Mouse (Mus musculus) megakaryocyte progenitor cell, adult 5-6 weeks (primary cell): ENCODE results near the gene Ano6. TPM values are rescaled to one million over a fixed set of nuclear protein-coding genes. Genes with fewer than 3 reads are reported as not detected.
A peak's percentile ranks its signal among the peaks of the same experiment; 100 is the strongest.

Experiments
- ATAC-seq: replicated peaks from 2 replicates; pipeline ENCODE4 v1.8.0; 2016; ENCODE audit warnings: mild to moderate bottlenecking, moderate TSS enrichment, inconsistent platforms; ENCODE audit not compliant: poor library complexity
- total RNA-seq, 2 experiments: library from RNA; stranded (forward) in 1 of 2; stranded (reverse) in 1 of 2; fragments of 157-497, 149-512 nt in 1 of 2; fragments of 200-1000 nt in 1 of 2; gene quantifications; 2 replicates each; pipeline versions ENCODE4 v1.2.3 to v1.2.4; 2015 to 2017

Ano6 gene
- total RNA-seq, 2 experiments from 2014 or later = 22.7 to 23.0 TPM

DNA sequence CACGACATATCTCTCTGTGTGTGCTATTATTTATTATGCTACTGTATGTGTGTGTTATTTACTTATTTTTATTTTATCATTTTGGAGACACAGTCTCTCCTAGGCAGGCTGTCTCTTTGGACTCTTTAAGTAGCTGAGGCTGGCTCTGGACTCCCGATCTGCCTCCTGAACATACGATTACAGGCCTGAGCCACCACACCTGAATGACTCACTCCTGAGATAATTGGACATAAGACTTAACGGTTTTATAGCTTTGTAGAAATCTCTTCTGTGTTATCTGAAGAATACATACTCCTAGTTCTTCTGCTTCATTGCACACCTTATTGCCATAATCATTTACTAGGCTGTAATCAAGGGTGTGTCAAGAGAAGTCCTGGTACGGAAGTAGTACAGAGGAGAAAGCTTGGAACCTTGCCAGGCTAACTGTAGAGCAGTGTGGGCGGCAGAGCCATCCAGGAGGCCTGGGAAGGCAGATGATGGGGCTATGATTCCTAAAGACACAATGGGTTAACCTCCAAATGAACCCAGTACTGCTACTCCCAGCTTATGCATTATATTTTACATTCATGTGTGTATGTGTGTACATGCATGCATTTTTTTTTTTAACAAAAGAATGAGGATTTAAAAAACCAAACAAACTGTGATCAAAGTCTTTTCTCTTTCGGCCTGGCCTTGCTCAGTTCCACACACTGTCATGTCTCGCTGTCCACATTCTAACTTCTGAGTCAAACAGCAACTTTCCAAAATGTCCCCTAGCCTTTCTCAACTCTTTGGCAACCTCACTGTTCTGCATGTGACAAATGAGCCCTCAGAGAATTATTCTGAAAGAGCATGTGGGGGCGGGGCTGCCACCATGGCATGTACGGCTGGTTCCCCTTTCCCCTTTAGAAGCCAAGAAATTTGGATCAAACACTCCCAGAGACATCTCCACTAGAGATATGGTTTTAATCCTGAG is 4.2 kb downstream of the Ano6 start:
- ATAC-seq = peak; percentile 35

DNA sequence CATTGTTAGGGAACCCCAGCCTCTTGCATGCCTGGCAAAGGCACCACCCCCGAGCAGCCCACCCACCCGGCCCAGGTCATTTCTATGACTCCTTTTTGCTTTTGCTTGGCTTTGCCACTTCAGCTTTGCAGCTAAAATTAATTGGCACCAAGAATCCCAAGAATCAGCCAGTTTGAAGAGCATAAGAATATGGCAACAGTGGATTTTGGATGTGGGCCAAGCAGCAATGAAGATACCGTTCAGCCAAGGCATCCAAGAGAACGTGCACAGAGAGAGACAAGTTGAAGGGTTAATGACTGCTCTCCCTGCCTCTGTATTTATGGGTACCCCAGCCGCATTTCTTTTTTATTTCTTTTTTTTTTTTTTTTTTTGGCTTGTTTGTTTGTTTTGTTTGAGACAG is 5.4 kb downstream of the Ano6 start:
- no peak for ATAC-seq

DNA sequence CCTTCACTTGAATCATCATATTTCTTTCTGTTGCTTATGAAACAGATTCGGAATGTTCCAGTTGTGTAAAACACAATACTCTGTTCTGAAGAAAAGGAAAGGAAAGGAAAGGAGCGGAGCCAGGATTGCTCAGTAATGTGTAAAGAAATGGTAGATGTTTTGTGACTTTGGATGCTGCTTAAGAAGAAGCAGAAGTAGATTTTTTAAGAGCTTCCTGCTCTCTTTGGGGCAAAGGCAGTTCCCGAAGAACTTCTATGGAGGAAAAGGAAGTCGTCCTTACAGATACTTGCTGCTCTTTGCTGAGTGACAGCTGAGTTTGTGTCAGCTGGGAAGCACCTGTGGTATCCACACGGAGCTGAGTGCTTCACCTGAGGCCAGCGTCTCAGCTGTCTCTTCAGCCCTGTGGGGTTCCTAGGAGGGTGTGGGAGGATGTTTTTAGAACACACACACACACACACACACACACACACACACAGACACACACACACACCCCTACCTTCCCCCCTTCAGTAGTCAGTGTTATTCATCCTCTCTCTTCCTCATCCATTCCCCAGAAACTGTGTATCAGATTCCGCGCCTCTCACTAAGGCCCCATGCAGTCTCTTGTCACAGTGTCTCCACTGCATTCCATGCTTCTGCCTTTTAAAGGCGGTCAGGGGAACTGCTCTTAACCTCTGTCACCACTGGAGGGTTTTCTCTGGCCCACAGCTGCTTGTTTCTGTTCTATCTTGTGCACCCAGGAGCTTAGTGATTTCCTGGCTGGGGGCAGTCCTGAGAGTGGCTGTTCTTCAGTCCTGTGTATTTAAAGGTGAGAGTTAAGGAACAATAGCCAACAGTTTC is 6.7 kb downstream of the Ano6 start:
- peak; percentile 61 for ATAC-seq

DNA sequence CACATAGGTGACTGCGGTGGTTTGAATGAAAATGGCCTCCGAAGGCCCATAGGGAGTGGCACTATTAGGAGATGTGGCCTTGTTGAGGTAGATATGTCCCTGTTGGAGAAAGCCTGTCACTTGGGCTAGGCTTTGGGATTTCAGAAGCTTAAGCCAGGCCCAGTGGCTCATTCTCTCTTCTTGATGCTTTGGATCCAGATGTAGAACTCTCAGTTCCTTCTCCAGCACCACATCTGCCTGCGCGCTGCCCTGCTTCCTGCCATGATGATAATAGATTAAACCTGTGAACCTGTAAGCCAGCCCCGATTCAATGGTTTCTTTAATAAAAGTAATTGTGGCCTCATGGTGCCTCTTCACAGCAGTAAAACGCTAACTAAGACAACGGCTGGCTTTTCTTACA is 7.6 kb downstream of the Ano6 start:
- no peak for ATAC-seq

DNA sequence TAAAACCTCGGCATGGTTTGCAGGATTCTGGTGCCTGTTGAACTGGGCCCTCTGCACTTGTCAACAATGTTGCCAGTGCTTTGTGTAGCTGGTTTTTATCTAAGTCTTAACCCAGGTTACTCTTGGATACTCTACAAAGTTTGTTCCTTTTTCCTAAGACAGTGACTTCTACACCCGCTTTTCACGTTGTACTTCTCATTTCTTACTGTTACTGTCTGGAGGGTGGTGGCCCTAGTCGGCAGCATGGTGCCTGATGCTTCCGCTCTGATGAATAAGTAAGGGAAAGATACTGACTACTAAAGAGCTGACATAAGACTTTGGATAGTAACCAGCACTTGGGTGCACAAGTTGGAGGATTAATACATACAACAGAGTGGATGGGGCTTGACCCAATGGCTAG is 9.0 kb downstream of the Ano6 start:
- ATAC-seq = no peak

DNA sequence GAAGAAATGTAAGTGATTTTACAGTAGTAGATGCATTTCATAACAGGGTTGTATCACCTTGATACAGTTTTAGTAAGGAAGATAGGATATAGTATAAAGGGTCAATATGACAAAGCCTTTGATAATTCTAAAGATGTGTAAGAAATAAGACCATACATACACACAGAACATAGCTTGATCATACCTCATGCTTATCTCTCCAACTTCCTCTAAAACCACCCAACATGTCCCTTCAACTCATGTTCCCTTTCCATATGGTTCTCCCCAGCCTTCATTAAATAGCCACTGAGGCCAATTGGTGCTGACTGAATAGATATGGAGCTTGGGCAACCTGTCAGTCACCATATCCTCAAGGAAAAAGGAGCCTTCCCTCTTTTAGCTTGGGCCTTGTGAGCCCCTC is 9.4 kb downstream of the Ano6 start:
- ATAC-seq = no peak

DNA sequence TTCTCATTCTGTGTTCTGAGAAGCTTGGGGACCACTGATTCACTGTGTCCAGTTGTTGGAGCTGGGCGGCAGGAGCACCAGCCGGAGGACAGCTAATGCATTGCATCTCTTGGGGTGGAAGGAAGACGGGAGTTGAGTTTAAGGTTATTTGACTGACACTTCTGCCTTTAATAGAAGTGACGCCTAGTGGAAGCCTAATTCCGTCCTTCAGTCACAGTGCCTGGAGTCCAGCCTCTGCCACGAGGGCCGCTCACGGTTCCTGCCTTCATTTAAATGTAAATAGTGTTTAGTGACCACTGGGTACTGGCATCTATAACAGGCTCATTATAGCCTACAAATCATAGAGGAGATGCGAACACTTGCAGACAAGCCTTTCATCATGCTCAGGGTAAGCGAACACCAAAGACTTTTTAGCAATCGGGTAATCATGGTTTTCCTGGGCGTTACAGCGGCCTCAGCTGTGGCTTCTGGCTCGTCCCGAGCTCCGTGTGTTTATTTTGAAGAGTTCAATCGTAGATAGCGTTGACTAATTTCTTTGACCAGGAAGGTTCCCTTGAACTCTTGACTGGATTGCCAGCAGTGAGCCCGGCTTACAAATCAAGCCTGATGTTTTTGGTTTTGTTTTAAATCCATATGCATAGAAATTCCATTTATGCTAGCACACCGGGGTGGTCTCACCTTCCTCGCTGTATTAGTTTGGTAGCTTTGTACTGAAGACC is 10.8 kb downstream of the Ano6 start:
- no peak for ATAC-seq

DNA sequence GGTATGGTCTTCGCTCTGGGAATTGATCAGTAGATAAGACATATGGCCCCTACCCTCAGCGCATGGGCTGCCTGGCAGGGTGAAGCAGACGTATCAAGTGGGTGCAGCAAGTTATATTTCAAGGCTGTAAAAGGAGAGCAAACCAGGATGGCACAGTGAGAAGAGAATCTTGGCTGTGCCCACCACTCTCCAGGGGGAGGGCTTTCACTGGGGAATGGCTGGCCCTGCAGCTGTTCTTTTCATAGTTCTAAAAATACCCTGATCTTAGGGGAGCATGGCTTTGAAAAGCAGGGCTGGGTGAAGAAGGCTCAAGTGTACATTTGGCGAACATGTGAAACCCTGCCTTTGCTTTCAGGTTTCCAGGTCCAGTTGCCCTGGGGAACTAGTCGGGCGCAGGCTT is 11.5 kb downstream of the Ano6 start:
- no peak for ATAC-seq

DNA sequence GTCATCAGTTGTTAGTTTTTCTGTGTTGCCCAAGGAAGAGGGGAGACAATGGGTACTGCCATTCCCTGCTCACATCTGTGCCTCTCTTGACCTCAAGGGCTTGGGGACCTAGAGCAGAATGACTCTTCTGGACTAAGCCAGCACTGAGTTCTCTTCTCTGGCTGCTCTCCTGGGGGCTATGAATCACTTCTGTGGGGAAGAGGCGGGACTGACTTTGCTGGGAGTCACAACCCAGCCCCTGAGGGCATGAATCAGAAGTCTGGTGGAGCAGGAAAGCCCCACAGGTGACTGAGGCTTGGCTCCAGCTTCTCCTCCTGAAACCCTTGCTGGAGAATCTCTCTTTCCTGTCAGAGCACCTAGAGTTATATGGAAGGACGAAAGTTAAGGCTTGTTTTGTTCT is 12.1 kb downstream of the Ano6 start:
- ATAC-seq = no peak

DNA sequence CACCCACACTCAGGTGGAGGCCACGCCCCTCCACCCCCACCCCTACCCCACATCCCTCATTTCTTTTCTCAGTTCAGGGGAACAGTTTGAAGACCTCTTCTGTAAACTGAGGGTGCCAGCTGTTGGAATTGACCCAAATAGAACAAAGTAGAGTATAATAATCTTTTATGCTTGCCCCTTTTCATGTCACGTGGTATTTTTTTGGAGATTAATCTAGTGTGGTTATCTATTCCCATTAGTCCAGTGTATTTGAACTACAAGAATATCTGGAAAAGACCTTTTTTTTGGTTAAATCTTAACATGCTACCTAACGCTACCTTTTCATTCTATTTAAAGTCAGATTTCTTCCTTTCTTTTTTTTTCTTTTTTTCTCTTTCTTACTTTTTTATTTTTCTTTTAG is 12.8 kb downstream of the Ano6 start:
- ATAC-seq = no peak

DNA sequence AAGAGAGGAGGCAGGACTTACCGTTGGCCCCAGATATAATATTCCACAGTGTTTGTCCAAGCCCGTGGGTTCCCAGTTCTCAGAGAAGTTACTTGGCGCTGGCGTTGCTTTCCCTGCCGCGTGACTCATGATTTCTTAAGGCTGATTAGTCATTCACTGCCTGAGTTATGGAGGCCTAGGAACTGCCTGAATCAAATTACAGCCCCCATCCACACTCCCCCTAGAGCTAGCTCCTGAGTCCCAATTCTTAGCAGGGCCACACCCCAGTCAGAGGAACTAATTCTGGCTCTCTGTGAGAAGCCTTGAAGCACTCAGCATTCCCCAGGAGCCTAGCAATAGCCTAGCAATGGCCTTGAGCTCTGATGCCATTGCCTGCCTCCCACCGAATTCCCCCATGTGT is 13.6 kb downstream of the Ano6 start:
- ATAC-seq = peak; percentile 42

DNA sequence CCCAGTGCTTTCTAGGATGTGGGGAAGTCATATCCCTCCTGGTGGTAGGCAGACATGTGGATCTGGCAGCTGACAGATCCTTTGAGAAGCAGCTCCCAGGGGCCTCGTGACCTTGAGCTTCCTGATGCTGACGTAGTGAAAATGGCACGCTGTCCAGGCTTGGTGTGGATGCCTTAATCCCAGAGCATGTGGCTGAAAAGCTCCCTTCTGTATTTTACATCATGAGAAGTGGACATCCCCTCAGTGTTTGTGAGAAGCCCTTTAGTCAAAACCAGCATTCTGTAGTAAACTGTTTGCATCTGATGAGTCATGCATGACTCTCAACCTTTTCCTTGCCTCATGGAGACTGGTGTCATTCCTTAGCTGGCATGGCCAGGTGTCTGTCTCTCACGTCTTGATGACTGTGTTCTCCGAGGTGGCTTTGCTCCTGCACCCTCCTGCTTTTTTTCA is 14.4 kb downstream of the Ano6 start:
- no peak for ATAC-seq

DNA sequence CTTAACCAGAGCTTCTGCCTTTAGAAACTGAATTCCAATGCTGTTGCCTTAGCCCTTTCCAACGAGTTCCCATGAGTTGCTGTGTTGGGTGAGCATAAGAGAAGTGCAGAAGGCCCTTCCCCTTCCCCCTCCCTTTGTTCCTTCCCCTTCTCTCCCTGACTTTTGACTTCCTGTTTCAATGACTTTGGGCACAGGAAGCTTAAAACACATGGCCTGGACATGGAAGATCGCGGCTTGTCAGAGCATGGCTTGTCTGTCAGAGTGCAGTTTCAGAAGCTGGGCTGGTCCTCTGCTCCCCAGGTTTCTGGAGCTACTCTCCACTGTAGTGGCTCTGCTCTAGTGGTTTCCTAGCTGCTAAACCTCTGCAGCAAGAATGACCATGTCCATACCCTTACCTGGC is 17.3 kb downstream of the Ano6 start:
- peak; percentile 88 for ATAC-seq

DNA sequence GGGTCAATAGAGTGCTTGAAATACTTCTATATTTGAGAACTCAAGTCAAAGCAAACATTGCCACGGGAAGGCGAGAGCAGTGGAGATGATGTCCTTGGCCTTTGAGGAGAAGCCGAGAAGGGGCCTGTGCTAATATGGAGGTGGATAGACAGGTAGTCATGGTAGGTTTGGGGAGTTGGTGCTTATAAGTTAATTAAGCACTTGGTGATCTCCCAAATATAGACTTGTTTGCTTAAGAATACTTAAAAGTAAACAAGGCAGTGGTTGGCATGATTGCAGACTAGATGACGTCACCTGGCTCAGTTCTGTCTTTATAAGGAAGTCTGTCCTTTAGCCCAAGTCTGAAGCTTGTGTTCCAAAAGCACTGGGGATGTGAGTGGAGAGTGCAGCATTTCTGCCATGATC is 19.7 kb downstream of the Ano6 start:
- ATAC-seq = no peak

DNA sequence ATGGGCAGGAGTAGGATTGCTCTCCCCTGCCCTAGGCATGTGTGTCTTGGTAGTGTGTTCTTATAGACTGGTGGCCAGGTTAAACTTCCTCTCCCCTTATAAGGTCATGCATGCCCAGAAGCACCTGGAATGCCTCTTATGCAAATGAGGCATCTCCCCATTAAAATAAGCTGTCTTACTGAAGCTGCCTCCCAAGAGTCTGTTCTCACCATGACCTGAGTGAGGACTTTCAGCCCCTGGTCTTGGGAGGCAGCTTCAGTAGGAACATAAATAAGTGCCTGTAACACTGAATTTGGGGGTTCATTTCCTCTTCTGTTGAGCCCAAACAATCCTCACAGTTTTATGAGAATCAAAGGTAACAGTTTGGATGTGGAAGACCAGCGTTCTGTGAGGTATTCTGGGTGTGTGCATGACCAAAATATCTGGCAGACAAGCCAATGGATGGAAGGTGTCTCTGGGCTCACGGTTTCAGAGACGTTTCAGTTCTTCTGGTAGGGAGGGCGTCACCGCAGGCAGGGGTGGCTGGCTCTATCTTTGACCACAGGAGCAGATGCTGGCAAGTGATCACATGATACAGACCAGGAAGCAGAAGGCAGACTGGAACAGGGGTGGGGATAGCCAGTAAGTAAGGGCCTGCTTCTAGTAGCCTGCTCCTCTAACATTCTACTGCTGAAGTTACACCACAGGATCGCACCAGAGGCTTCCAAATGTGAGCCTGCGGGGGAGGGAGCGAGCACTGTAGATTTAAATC is 22.4 kb downstream of the Ano6 start:
- 0 out of 2 replicates have a peak, but pooled peaks have one; percentile 11 for ATAC-seq

DNA sequence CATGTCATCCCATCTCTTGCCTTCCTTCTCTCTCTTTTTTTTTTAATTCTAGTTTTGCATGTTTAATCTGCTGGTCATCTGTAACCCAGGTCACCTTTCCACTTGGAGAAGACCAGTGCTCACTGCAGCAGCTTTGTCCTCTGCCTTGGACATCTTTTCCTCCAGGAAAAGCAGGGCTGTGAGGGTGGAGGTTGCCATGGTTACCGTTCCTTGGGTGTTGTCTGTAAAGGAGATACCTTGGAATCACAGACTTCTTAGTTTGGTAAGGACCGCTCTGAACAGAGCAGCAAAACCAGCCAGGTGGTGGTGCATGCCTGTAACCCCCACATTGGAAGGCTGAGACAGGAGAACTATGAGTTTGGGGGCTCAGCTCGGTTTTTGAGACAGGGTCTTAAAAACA is 26.9 kb downstream of the Ano6 start:
- ATAC-seq = no peak

DNA sequence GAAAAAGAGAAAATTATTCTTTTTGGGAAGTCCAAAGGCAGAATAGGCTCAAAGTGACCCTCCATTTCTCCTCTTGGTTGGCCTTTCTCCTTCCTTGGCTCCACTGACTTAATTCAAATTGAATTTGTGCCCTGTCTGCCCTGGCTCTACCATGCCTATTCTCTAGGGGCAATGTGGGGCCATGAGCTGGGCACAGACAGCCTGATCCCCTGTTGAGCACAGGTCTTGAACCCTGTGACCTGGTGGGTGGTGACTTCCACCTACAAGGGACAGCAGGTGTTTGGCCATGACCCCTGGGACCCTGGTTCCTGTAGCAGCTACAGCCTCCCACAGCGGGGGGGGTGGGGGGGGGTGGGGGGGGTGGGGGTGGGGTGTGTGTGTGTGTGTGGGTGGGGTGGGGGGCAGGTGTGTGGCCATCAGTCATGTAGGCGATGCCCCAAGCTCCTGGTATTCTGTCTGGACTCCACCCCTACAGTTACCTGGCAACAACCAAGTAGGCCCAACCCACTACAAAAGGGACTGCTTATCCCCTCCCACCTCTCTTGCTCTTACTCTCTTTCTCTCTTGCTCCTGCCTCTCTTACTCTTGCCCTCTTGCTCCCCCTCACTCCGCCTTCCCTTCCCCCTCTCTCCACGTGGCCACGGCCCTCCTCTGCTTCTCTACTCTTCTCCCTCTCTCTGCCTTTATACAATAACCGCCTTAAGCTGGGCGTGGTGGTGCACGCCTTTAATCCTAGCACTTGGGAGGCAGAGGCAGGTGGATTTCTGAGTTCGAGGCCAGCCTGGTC is 28.8 kb downstream of the Ano6 start:
- ATAC-seq = no peak

DNA sequence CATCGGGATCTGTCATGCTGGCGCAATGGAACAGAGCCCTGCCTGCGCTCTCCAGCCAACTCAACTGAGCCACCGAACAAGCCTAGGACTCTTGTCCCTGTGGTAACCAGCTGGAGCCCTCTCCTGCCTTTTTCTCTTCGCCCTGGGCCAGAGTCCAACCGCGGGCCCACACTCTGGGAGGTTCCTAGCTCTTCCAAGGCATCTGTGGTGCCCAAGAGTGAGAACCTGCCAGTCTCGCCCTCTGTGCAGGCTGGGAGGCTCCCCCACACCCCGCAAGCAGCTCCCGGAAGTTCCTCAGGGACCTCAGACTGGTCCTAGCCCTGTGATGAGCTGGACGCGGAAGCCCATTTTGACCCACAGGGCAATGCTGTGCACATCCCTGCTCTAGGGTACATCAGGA is 29.5 kb downstream of the Ano6 start:
- no peak for ATAC-seq

DNA sequence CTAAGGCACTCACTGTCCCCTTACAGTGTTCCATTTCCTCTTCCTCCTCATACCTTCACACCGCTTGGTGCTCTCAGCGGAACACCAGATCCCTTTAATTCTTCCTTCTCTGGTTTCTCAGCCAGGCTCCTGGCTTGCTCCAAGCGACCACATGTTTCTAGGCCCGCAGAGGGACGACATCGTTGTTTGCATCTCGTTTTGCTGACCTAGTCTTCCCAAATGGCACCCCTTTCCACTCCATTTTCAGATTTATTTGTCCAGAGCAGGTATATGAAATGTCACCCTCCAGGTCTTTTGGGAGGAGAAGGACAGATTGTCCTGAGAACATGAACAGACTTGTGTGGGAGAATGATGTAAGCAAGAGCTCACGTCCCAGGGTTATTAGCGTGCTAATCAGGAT is 30.0 kb downstream of the Ano6 start:
- no peak for ATAC-seq

DNA sequence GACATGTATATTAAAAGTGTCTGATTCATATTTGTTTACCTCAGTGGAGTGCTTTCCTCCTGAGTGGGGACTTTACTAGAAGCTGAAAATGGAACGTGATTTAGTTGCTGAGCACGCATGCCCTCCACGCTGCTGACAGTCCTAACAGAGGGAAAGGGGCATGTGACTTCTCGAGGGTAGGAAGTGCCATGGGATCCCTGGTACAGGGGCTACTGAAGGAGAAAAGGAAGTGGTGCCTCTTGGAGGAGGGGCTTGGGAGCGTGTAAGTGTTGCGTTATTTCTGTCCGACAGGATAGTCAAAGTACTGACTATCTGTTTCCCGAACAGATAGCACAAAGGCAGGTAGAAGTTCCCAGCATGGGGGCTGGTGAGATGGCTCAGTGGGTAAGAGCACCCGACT is 31.5 kb downstream of the Ano6 start:
- ATAC-seq = peak; percentile 88
